Mouse (Mus musculus): ENCODE measurements at regions not wholly inside any gene's neighbourhood (a gene's known extent, or its start where the extent isn't known, plus 50 kb on each side); places are given as distances from the start of the nearest gene placed in this dataset.

GRCm38 (mm10) chr14:89713711-89714110 is 1242.5 kb upstream of the Pcdh20 start:
- no peaks in the 10 kb centered on the region for H3K27me3 ChIP-seq (ENCODE audit: control insufficient read depth, insufficient read depth, low read length)

More at GRCm38 (mm10) chr14:89713711-89714110, 1242.5 kb upstream of the Pcdh20 start:
- Histone ChIP-seq H3K4me2 (ENCODE audit: low read depth, low read length) (no peak overlapping the region), H3K9ac (replicated peaks; ENCODE audit: low read length) (no peak overlapping the region), H3K36me3 (replicated peaks; ENCODE audit: control insufficient read depth, insufficient read depth, low read depth, low read length) (no peaks in the 10 kb centered on the region), H3K4me3 (ENCODE audit: low read depth, low read length) (no peak overlapping the region), H3K9me3 (replicated peaks; ENCODE audit: control insufficient read depth, low read length) (no peaks in the 10 kb centered on the region), H3K4me1 (ENCODE audit: control insufficient read depth, insufficient read depth, low read length) (no peaks in the 10 kb centered on the region), H3K27ac (replicated peaks; ENCODE audit: low read depth, low read length) (no peak overlapping the region)
- ATAC-seq (replicated peaks; ENCODE audit: insufficient number of reproducible peaks, low FRiP score, low TSS enrichment, low read depth) = no peak
- no peak for DNase-seq (ENCODE audit: low spot score)
- WGBS = 70% methylated on average over 2 of the region's 2 CpGs

Measured in embryonic facial prominence, embryonic 11.5 days (tissue).